Mouse (Mus musculus) neural tube, embryonic 15.5 days (tissue): ENCODE measurements around the gene Snrnp27. TPM values are rescaled to one million over a fixed set of nuclear protein-coding genes. Genes with fewer than 3 reads are reported as not detected.

Experiments used
- ATAC-seq: fragments of 200-750 bp; cut with Nextera tagmentation; 2 replicates; pipeline ENCODE4 v1.8.0; 2017; ENCODE audit warnings: mild to moderate bottlenecking, moderate TSS enrichment, moderate library complexity; ENCODE audit not compliant: low FRiP score
- H3K27ac ChIP-seq: fragments of 300-500 bp; sonication (generic); replicated peaks from 2 replicates; pipeline ENCODE4 v1.5.1; 2015; ENCODE audit warnings: mild to moderate bottlenecking, inconsistent platforms
- H3K27me3 ChIP-seq: fragments of 300-500 bp; sonication (generic); replicated peaks from 2 replicates; pipeline ENCODE4 v1.6.1; 2015; ENCODE audit warnings: inconsistent platforms
- H3K36me3 ChIP-seq: fragments of 300-500 bp; sonication (generic); 2 replicates; pipeline ENCODE4 v1.6.1; 2015; ENCODE audit warnings: inconsistent platforms
- H3K4me1 ChIP-seq: fragments of 300-500 bp; sonication (generic); 2 replicates; pipeline ENCODE4 v1.6.1; 2015; ENCODE audit warnings: inconsistent platforms
- H3K4me2 ChIP-seq: fragments of 300-500 bp; sonication (generic); 2 replicates; pipeline ENCODE4 v1.6.1; 2015; ENCODE audit warnings: inconsistent platforms, mild to moderate bottlenecking, moderate library complexity
- H3K4me3 ChIP-seq: fragments of 300-500 bp; sonication (generic); replicated peaks from 2 replicates; pipeline ENCODE4 v1.5.1; 2015; ENCODE audit warnings: mild to moderate bottlenecking, inconsistent platforms
- H3K9ac ChIP-seq: fragments of 300-500 bp; sonication (generic); replicated peaks from 2 replicates; pipeline ENCODE4 v1.6.1; 2015; ENCODE audit warnings: mild to moderate bottlenecking, inconsistent platforms
- H3K9me3 ChIP-seq: fragments of 300-500 bp; sonication (generic); replicated peaks from 2 replicates; pipeline ENCODE4 v1.6.1; 2016; ENCODE audit warnings: inconsistent platforms
- WGBS: fragments of 180-500 bp; shearing (Covaris S2); methylation state at CpG from one replicate; pipeline ENCODE4 v1.1.7; 2015; ENCODE audit warnings: mixed read lengths; 5-methylcytosine and 5-hydroxymethylcytosine counted together
- polyA plus RNA-seq: library from polyadenylated mRNA; unstranded; fragments of >200 nt; fragmentation: Nextera tagmentation; extraction: Ambion mirVana; gene quantifications from 2 replicates; pipeline ENCODE4 v1.2.1, GENCODE M21; 2015

Snrnp27 gene
- polyA plus RNA-seq, 1 experiment from 2014 or later, result 96.0 TPM

- WGBS, result 93% methylated on average over 3 of the region's 3 CpGs
- no peak overlapping the region for H3K27ac ChIP-seq
- no peaks in the 10 kb centered on the region for H3K9me3 ChIP-seq
- ATAC-seq, result no peak
- H3K9ac ChIP-seq, result no peak overlapping the region
- H3K4me1 ChIP-seq, result no peaks in the 10 kb centered on the region
- no peaks in the 10 kb centered on the region for H3K27me3 ChIP-seq
- H3K4me2 ChIP-seq, result no peak overlapping the region
- H3K36me3 ChIP-seq, result peaks cover 80% of the 10 kb centered on the region
- H3K4me3 ChIP-seq, result no peak overlapping the region
These were observed 25.8 kb downstream of the Snrnp27 start for GRCm38 (mm10) chr6:86658501-86658900.

DNA sequence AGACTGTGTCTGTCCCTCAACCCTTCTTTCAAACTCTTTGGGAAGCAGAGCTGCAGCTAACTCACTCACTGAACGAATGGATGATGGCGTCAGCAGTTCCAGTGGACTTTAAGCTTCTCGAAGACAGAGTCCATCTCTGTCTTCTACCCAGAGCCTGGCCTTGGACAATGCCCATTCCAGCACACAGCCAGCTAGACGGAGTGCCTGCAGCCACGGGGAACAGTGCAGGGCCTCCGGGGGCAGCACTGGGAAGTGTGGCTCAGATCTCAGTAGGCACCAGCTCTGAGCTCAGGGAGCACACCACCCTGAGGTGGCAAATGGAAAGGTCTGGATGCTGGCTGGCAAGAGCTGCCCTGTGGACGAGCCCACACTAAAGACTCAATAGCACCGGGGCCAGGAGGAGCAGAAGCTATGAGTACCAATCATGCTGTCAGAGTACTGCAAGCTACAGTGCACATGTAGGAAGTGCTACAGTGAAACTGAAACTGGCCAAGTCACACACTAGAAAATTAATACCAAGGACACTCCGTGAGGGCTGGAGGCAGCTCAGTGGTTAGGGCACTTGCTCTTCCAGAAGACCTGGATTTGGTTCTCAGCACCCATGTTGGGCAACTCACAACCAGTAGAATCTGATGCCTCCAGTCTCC, 29.9 kb downstream of the Snrnp27 start:
- peaks cover 77% of the 10 kb centered on the region for H3K36me3 ChIP-seq
- 78% methylated on average over 9 of the region's 9 CpGs for WGBS
- ATAC-seq, result no peak

DNA sequence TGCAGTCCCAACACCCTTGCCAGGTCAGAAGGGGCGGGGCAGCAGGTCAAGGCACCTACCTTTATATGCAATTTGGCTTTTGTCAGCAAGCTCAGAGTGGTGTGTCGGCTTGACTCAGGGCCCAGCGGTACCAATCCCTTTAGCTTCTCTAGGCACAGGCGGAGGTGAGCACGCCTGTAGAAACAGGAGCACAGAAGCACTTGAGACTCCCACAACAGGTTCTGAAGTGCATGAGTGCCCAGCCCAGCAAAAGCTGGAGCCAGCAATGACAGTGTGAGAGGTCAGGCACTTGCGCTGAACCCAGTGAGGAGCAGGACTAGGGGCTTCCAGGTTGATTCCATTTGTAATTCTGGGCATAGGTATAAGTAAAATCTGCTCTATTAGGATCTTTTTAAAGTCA, 31.3 kb downstream of the Snrnp27 start:
- H3K9me3 ChIP-seq, result no peaks in the 10 kb centered on the region
- 94% methylated on average over 6 of the region's 6 CpGs for WGBS
- H3K27ac ChIP-seq, result no peak overlapping the region
- no peak overlapping the region for H3K4me2 ChIP-seq
- no peak overlapping the region for H3K9ac ChIP-seq
- H3K27me3 ChIP-seq, result no peaks in the 10 kb centered on the region
- no peak for ATAC-seq
- no peaks in the 10 kb centered on the region for H3K4me1 ChIP-seq
- peaks cover 78% of the 10 kb centered on the region for H3K36me3 ChIP-seq
- H3K4me3 ChIP-seq, result no peak overlapping the region

More for the DNA sequence above, 29.9 kb downstream of the Snrnp27 start:
- Histone ChIP-seq H3K4me1 (no peaks in the 10 kb centered on the region), H3K27me3 (no peaks in the 10 kb centered on the region), H3K4me2 (no peak overlapping the region), H3K9me3 (no peaks in the 10 kb centered on the region), H3K9ac (no peak overlapping the region), H3K4me3 (no peak overlapping the region), H3K27ac (no peak overlapping the region)

DNA sequence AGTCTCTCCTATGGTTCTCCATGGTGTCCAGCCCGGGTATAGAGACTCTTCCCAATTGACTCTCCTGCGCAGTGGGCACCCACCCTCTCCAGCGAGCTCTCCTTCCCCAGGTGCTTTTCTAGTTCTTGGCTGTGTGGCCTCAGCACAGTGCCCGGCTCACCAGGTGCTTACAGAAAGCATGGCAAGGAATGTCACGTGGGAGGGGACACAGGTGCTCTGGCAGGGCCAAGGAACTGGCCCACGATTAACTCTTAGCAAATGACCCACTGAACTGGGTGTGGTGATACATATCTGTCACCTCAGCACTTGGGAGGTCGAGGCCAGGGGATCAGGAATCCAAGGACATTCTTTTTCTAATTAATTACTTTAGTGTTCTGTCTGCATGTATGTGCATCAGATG, 38.2 kb downstream of the Snrnp27 start:
- Histone ChIP-seq H3K9ac (no peak overlapping the region), H3K27ac (no peak overlapping the region), H3K4me1 (no peaks in the 10 kb centered on the region), H3K36me3 (peaks cover 33% of the 10 kb centered on the region), H3K4me2 (no peak overlapping the region), H3K27me3 (no peaks in the 10 kb centered on the region), H3K9me3 (no peaks in the 10 kb centered on the region), H3K4me3 (no peak overlapping the region)
- ATAC-seq, result no peak
- WGBS, result 79% methylated on average over 7 of the region's 7 CpGs

- ATAC-seq, result no peak
- Histone ChIP-seq H3K36me3 (peaks cover 27% of the 10 kb centered on the region), H3K9ac (no peak overlapping the region), H3K27me3 (no peaks in the 10 kb centered on the region), H3K4me3 (no peak overlapping the region), H3K4me1 (no peaks in the 10 kb centered on the region), H3K9me3 (no peaks in the 10 kb centered on the region), H3K27ac (no peak overlapping the region), H3K4me2 (no peak overlapping the region)
- 85% methylated on average over 4 of the region's 4 CpGs for WGBS
These were observed 38.8 kb downstream of the Snrnp27 start for GRCm38 (mm10) chr6:86645551-86645950.

GRCm38 (mm10) chr6:86644775-86645400, 39.4 kb downstream of the Snrnp27 start:
- no peak overlapping the region for H3K9ac ChIP-seq
- no peak overlapping the region for H3K4me2 ChIP-seq
- no peaks in the 10 kb centered on the region for H3K9me3 ChIP-seq
- no peak for ATAC-seq
- no peak overlapping the region for H3K4me3 ChIP-seq
- H3K36me3 ChIP-seq, result peaks cover 20% of the 10 kb centered on the region
- no peaks in the 10 kb centered on the region for H3K4me1 ChIP-seq
- no peak overlapping the region for H3K27ac ChIP-seq
- 84% methylated on average over 3 of the region's 3 CpGs for WGBS
- no peaks in the 10 kb centered on the region for H3K27me3 ChIP-seq

DNA sequence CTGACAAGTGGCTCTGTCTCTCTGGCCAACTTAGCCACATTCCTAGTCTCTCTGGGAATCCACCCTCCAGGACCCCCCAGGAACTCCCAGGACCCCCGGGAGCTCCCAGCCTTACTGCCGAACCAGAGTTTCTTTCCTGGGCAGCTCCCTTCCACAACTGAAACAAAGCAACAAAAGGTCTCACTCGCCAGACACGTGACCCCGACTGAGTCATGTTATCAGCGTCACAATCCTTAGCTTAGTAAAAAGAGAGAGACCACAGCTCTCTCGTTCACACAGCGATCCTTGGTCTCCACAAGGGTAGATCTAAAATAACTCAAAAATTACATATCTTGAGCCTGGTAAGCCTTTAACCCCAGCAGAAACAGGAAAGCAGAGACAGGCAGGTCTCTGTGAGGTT, 42.6 kb downstream of the Snrnp27 start:
- ATAC-seq, result no peak
- H3K27ac ChIP-seq, result no peak overlapping the region
- no peaks in the 10 kb centered on the region for H3K9me3 ChIP-seq
- H3K4me1 ChIP-seq, result no peaks in the 10 kb centered on the region
- H3K9ac ChIP-seq, result no peak overlapping the region
- 69% methylated on average over 8 of the region's 8 CpGs for WGBS
- H3K4me2 ChIP-seq, result no peak overlapping the region
- no peaks in the 10 kb centered on the region for H3K27me3 ChIP-seq
- no peak overlapping the region for H3K4me3 ChIP-seq
- peaks cover 3% of the 10 kb centered on the region; the same call in 1 of the 2 replicates for H3K36me3 ChIP-seq

- WGBS, result 90% methylated on average over 8 of the region's 8 CpGs
- H3K27me3 ChIP-seq, result no peaks in the 10 kb centered on the region
- H3K27ac ChIP-seq, result no peak overlapping the region
- H3K4me2 ChIP-seq, result no peak overlapping the region
- H3K4me1 ChIP-seq, result no peaks in the 10 kb centered on the region
- no peak overlapping the region for H3K9ac ChIP-seq
- H3K36me3 ChIP-seq, result peaks cover 2% of the 10 kb centered on the region; the same call in 1 of the 2 replicates
- no peak for ATAC-seq
- no peaks in the 10 kb centered on the region for H3K9me3 ChIP-seq
- H3K4me3 ChIP-seq, result no peak overlapping the region
These were observed 43.5 kb downstream of the Snrnp27 start for GRCm38 (mm10) chr6:86640776-86641175.

GRCm38 (mm10) chr6:86640161-86640560, 44.2 kb downstream of the Snrnp27 start:
- H3K9ac ChIP-seq, result no peak overlapping the region
- H3K4me1 ChIP-seq, result no peaks in the 10 kb centered on the region
- H3K27me3 ChIP-seq, result no peaks in the 10 kb centered on the region
- ATAC-seq, result no peak
- H3K27ac ChIP-seq, result no peak overlapping the region
- no peak overlapping the region for H3K4me2 ChIP-seq
- WGBS, result 88% methylated on average over 3 of the region's 3 CpGs
- no peak overlapping the region for H3K4me3 ChIP-seq
- no peaks in the 10 kb centered on the region for H3K36me3 ChIP-seq
- no peaks in the 10 kb centered on the region for H3K9me3 ChIP-seq

- Histone ChIP-seq H3K4me3 (no peak overlapping the region), H3K4me1 (no peaks in the 10 kb centered on the region), H3K9me3 (no peaks in the 10 kb centered on the region), H3K27me3 (no peaks in the 10 kb centered on the region), H3K36me3 (no peaks in the 10 kb centered on the region), H3K4me2 (no peak overlapping the region), H3K9ac (no peak overlapping the region), H3K27ac (no peak overlapping the region)
- ATAC-seq, result no peak
- WGBS, result 81% methylated on average over 18 of the region's 18 CpGs
These were observed 44.9 kb downstream of the Snrnp27 start for GRCm38 (mm10) chr6:86639180-86640160.

DNA sequence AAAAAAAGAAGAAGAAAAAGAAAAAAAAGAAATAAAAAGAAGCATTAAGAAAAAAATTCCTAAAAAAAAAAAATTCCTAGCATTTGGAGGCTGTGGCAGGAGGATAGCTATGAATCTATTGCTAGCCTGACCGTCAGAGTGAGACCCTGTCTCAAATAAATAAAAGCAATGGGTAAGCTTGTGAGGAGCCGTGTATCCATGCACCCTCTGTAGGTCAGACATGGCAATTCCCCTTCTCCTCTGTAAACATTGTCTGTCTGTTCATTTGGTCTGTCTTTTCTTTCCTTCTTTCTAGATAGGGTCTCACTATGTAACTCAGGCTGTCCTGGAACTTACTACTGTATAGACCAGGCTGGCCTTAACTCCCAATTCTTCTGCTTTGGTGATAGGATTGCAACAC, 45.9 kb downstream of the Snrnp27 start:
- no peak overlapping the region for H3K4me3 ChIP-seq
- H3K36me3 ChIP-seq, result no peaks in the 10 kb centered on the region
- H3K9me3 ChIP-seq, result no peaks in the 10 kb centered on the region
- no peak overlapping the region for H3K27ac ChIP-seq
- no peak overlapping the region for H3K9ac ChIP-seq
- no peaks in the 10 kb centered on the region for H3K4me1 ChIP-seq
- H3K27me3 ChIP-seq, result no peaks in the 10 kb centered on the region
- no peak overlapping the region for H3K4me2 ChIP-seq
- WGBS, result 19% methylated on average over 2 of the region's 2 CpGs
- ATAC-seq, result no peak
